ENCODE assay signal across 20 mouse cellular contexts in the genomic region with DNA sequence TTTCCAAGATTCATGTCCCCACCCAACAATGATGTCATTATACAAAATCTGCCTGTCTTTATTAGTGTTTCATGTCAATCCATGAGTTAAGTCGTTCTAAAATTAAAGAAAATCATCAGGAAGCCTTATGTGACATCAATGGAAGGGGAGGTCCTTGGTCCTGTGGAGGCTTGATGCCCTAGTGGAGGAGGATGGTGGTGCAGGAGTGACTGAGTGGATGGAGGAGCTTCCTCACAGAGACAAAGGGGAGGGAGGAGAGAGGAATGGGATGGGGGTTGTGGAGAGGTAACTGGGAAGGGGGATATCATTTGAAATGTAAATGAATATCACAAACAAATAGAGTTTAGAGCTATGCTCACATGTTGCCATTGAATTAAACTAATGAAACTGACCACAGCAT.
A peak's percentile ranks its signal among the peaks of the same experiment; 100 is the strongest.
DNase-seq lines count a peak whose midpoint lies in the region; ATAC-seq and TF ChIP-seq lines count a peak whose summit lies in the region.
"Had no signal": no experiment of that assay in that cellular context is flagged by ENCODE, and none has a peak within 500 bp of the region (broad histone marks: within the 10 kb centered on the region; RNA-seq: fewer than 3 reads in every experiment).

No protein-coding gene starts in this region.

- no peaks in the 10 kb centered on the region for H3K36me3 ChIP-seq in heart, postnatal 0 days (replicated peaks; ENCODE audit: control insufficient read depth, insufficient read depth, low read length)
- H3K36me3 ChIP-seq in liver, postnatal 0 days (replicated peaks; ENCODE audit: insufficient read depth, low read length), result no peaks in the 10 kb centered on the region
- H3K36me3 ChIP-seq in liver, embryonic 11.5 days (ENCODE audit: control insufficient read depth, insufficient read depth, low read length), result no peaks in the 10 kb centered on the region
- H3K36me3 ChIP-seq in ES-E14 (ENCODE audit: control insufficient read depth, insufficient read depth, low read length, poor library complexity, severe bottlenecking), result no peaks in the 10 kb centered on the region
- H3K36me3 ChIP-seq: embryonic facial prominence, embryonic 13.5 days; kidney, embryonic 15.5 days; limb, embryonic 12.5 days; midbrain, embryonic 12.5 days; neural tube, embryonic 15.5 days had no signal

- no peak for ATAC-seq in heart, postnatal 0 days (ENCODE audit: insufficient read depth, low read depth)
- no peak for ATAC-seq in liver, postnatal 0 days
- ATAC-seq in liver, embryonic 11.5 days (replicated peaks; ENCODE audit: low FRiP score), result no peak
- peak; percentile 61; the same call in 1 of the 2 replicates for ATAC-seq in megakaryocyte progenitor cell, adult 5-6 weeks (replicated peaks; ENCODE audit: poor library complexity)
- ATAC-seq in activated CD4-positive, CD25-positive, alpha-beta regulatory T cell, adult 4 months, result no peak

- H3K9ac ChIP-seq in heart, postnatal 0 days (replicated peaks; ENCODE audit: low read depth, low read length), result no peak overlapping the region
- no peak overlapping the region for H3K9ac ChIP-seq in liver, postnatal 0 days (replicated peaks)
- no peak overlapping the region for H3K9ac ChIP-seq in liver, embryonic 11.5 days (ENCODE audit: low read depth, low read length)
- no peak overlapping the region for H3K9ac ChIP-seq in ES-E14 (ENCODE audit: insufficient read depth, low read depth, low read length, poor library complexity, severe bottlenecking)
- H3K9ac ChIP-seq: embryonic facial prominence, embryonic 13.5 days; kidney, embryonic 15.5 days; limb, embryonic 12.5 days; liver, embryonic 14.5 days; midbrain, embryonic 12.5 days; neural tube, embryonic 15.5 days had no signal

- in situ Hi-C loops in ES-E14 (cut with MboI; ENCODE audit: low sequenced_read_pairs in 2 of 2, unreplicated experiment in 2 of 2), result no loop called here

- H3K4me3 ChIP-seq in heart, postnatal 0 days (ENCODE audit: low read depth, low read length), result no peak overlapping the region
- no peak overlapping the region for H3K4me3 ChIP-seq in liver, postnatal 0 days (ENCODE audit: low read depth, low read length)
- H3K4me3 ChIP-seq in liver, embryonic 11.5 days (ENCODE audit: low read depth, low read length), result no peak overlapping the region
- no peak overlapping the region for H3K4me3 ChIP-seq in ES-E14 (ENCODE audit: insufficient read depth in 1 of 2, low read depth in 1 of 2, low read length in 2 of 2, poor library complexity in 1 of 2, severe bottlenecking in 1 of 2)
- H3K4me3 ChIP-seq: embryonic facial prominence, embryonic 13.5 days; kidney, embryonic 15.5 days; limb, embryonic 12.5 days; midbrain, embryonic 12.5 days; neural tube, embryonic 15.5 days had no signal

- H3K4me1 ChIP-seq in heart, postnatal 0 days (ENCODE audit: control insufficient read depth, insufficient read depth), result no peaks in the 10 kb centered on the region; the same call in 1 of the 2 replicates
- no peaks in the 10 kb centered on the region for H3K4me1 ChIP-seq in liver, postnatal 0 days (ENCODE audit: insufficient read depth)
- no peaks in the 10 kb centered on the region for H3K4me1 ChIP-seq in liver, embryonic 11.5 days (replicated peaks; ENCODE audit: control insufficient read depth, insufficient read depth, low read length)
- H3K4me1 ChIP-seq in ES-E14 (ENCODE audit: control insufficient read depth in 2 of 2, insufficient read depth in 2 of 2, low read length in 2 of 2, poor library complexity in 1 of 2), result no peaks in the 10 kb centered on the region
- H3K4me1 ChIP-seq: embryonic facial prominence, embryonic 13.5 days; kidney, embryonic 15.5 days; limb, embryonic 12.5 days; midbrain, embryonic 12.5 days; neural tube, embryonic 15.5 days had no signal

- no peaks in the 10 kb centered on the region for H3K27me3 ChIP-seq in heart, postnatal 0 days (ENCODE audit: control insufficient read depth, insufficient read depth, low read length)
- no peaks in the 10 kb centered on the region for H3K27me3 ChIP-seq in liver, postnatal 0 days (ENCODE audit: insufficient read depth, low read length)
- H3K27me3 ChIP-seq in liver, embryonic 11.5 days (replicated peaks; ENCODE audit: control insufficient read depth, insufficient read depth, low read length), result no peaks in the 10 kb centered on the region
- H3K27me3 ChIP-seq: embryonic facial prominence, embryonic 13.5 days; kidney, embryonic 15.5 days; limb, embryonic 12.5 days; midbrain, embryonic 12.5 days; neural tube, embryonic 15.5 days had no signal

- DNase-seq in heart, postnatal 0 days (ENCODE audit: low spot score), result no peak
- no peak for DNase-seq in heart, adult 11 months
- DNase-seq in liver, postnatal 0 days, result no peak
- DNase-seq in liver, embryonic 11.5 days (ENCODE audit: low spot score), result no peak
- peak; percentile 11 for DNase-seq in ES-E14 (ENCODE audit: low read depth, low spot score)
- no peak for DNase-seq in cerebellum, adult 8-10 months
- DNase-seq: adrenal gland, adult 8-10 months; cerebellum, adult 18-20 months; gastrocnemius, postnatal 10 days; heart, postnatal 10 days; lung, postnatal 14 days; right cerebral cortex, postnatal 25 days had no signal

- TF ChIP-seq EP300 in heart, postnatal 0 days (IDR thresholded peaks at IDR 0.05; ENCODE audit: low read depth), result no peak
- TF ChIP-seq EP300 in liver, postnatal 0 days (IDR thresholded peaks at IDR 0.05; ENCODE audit: low read depth), result no peak

- no peak overlapping the region for H3K27ac ChIP-seq in heart, postnatal 0 days (ENCODE audit: low read depth)
- H3K27ac ChIP-seq in liver, postnatal 0 days (ENCODE audit: low read depth), result no peak overlapping the region
- H3K27ac ChIP-seq in liver, embryonic 11.5 days (ENCODE audit: low read depth, low read length), result no peak overlapping the region
- H3K27ac ChIP-seq in ES-E14 (ENCODE audit: insufficient read depth, low read depth, low read length, poor library complexity, severe bottlenecking), result no peak overlapping the region
- H3K27ac ChIP-seq: embryonic facial prominence, embryonic 13.5 days; kidney, embryonic 15.5 days; limb, embryonic 12.5 days; liver, embryonic 14.5 days; midbrain, embryonic 12.5 days; neural tube, embryonic 15.5 days had no signal

- no peaks in the 10 kb centered on the region for H3K9me3 ChIP-seq in heart, postnatal 0 days (replicated peaks; ENCODE audit: control insufficient read depth, low read length)
- no peaks in the 10 kb centered on the region for H3K9me3 ChIP-seq in liver, postnatal 0 days (ENCODE audit: low read length)
- no peaks in the 10 kb centered on the region for H3K9me3 ChIP-seq in liver, embryonic 11.5 days (ENCODE audit: control insufficient read depth, low read length)
- no peaks in the 10 kb centered on the region for H3K9me3 ChIP-seq in ES-E14 (ENCODE audit: control insufficient read depth, insufficient read depth, low read depth, low read length)
- H3K9me3 ChIP-seq: embryonic facial prominence, embryonic 13.5 days; kidney, embryonic 15.5 days; limb, embryonic 12.5 days; midbrain, embryonic 12.5 days; neural tube, embryonic 15.5 days had no signal

- TF ChIP-seq CTCF in heart, postnatal 0 days (IDR thresholded peaks at IDR 0.05; ENCODE audit: low read depth), result peak; percentile 5; the same call in 1 of the 2 replicates
- peak; percentile 21; the same call in 1 of the 2 replicates for TF ChIP-seq CTCF in liver, postnatal 0 days (IDR thresholded peaks at IDR 0.05; ENCODE audit: low read depth)

- H3K4me2 ChIP-seq in heart, postnatal 0 days (ENCODE audit: low read depth, low read length), result no peak overlapping the region
- no peak overlapping the region for H3K4me2 ChIP-seq in liver, postnatal 0 days (ENCODE audit: low read depth, low read length)
- H3K4me2 ChIP-seq in liver, embryonic 11.5 days, result no peak overlapping the region
- H3K4me2 ChIP-seq: embryonic facial prominence, embryonic 13.5 days; kidney, embryonic 15.5 days; limb, embryonic 12.5 days; midbrain, embryonic 12.5 days; neural tube, embryonic 15.5 days had no signal

- 37% methylated on average over 1 of the region's 1 CpGs for WGBS in heart, postnatal 0 days
- 39% methylated on average over 1 of the region's 1 CpGs for WGBS in liver, postnatal 0 days (ENCODE audit: insufficient replicate concordance)
- 36% methylated on average over 1 of the region's 1 CpGs for WGBS in liver, embryonic 11.5 days

TF ChIP-seq in ES-E14, 5 proteins besides CTCF, POLR2A, EP300 and RAD21:
- no peak for TF ChIP-seq CHD2 (IDR thresholded peaks at IDR 0.05; ENCODE audit: low read depth, low read length)
